Mouse (Mus musculus) retina, embryonic 14.5 days (tissue): ENCODE measurements around the gene Snap29.

ENCODE experiments used
- DNase-seq: peaks from one replicate; pipeline ENCODE4 v3.0.0-alpha.2; 2015; ENCODE audit warnings: low spot score

Gene Snap29

DNA sequence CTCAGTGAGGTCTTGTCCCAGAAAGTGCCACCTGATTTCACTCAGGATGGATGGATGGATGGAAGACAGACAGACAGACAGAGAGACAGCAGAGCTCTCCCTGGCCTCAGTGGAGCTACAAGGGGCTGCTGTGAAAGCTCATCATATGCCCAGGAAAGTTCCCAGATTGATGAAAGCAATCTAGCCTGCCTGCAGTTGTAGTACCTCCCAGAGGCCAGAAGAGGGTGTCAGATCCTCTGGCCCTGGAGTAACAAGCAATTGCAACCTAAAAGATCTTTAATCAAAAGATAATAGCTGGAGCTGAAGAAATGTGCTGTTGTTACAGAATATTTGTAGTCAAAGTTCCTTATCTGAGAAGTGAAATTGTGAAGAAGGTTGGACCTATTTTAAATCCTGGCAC lies 68.3 kb downstream of the Snap29 start:
- peak; percentile 61 for DNase-seq

DNA sequence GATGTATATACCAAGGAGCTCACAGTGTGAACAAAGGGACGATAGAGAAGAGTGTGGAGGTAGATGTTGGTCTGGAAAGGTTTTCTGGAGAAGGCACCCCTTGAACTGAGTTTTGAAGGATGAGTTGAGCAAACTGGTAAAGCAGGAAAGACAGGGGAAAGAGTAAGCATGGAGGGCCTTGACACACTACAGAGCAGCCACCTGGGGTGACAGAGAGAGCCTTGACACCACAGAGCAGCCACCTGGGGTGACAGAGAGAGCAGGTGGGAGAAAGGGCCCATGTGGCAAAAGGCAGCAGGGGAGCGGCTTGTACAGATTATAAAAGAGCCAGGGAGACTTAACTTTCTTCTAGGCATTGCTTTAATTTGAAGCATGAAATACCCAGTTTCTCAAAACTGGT lies 69.0 kb downstream of the Snap29 start:
- no peak for DNase-seq

DNA sequence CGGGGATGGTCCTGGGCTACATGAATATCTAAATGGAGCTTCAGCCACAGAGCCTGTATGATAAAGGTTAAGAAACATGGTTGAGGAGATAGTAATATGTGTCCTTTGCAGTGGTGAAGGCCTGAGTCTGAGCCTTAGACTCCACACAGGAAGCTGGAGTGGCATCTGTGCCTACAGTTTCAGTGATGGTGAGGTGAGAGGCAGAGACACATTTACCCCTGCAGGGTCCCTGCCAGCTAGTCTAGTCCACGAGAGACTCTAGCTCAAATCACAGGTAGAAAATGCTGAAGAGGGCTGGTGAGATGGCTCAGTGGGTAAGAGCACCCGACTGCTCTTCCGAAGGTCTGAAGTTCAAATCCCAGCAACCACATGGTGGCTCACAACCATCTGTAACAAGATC lies 69.5 kb downstream of the Snap29 start:
- no peak for DNase-seq

DNA sequence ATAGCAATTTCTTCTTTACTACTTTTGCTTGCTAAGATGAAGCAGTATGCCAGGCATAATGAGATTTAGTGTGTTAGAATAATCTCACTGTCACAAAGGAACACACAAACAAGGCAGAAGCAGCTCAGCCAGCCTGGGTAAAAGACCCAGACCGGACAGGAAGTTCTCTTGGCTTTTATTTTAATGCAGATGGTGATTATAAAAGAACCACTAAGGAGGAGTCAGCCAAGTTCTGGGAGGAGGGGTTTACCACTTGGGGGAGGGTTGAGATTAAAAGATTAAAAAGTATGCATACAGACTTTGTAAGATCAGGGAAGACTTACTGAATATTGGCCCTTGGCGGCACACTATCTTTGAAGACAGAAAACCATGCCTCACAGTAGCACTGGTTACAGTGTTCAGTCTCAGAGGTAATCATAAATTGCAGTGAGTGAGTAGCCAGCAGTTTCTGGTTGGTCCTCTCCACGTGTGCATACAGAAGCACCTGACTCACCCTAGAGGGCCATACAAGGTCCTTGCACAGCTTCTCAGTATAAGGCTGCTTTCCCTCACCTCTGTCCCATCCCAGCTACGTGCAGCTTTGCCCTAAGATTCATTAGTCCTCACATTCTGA lies 72.7 kb downstream of the Snap29 start:
- no peak for DNase-seq
